Comparison of ENCODE assay signal across 17 mouse cellular contexts in genomic region chr3:8288437-8288836, GRCm38 (mm10).
DNase-seq lines count a peak whose midpoint lies in the region; ATAC-seq and TF ChIP-seq lines count a peak whose summit lies in the region.
"Had no signal": no experiment of that assay in that cellular context is flagged by ENCODE, and none has a peak within 500 bp of the region (broad histone marks: within the 10 kb centered on the region; RNA-seq: fewer than 3 reads in every experiment).

No protein-coding gene starts in this region.

- no peak overlapping the region for H3K27ac ChIP-seq in left cerebral cortex, adult 2 months
- H3K27ac ChIP-seq: heart, embryonic 15.5 days; hindbrain, embryonic 12.5 days; liver, embryonic 12.5 days; neural tube, embryonic 12.5 days; stomach, embryonic 15.5 days had no signal

- H3K4me3 ChIP-seq in left cerebral cortex, adult 2 months = no peak overlapping the region
- H3K4me3 ChIP-seq: heart, embryonic 15.5 days; hindbrain, embryonic 12.5 days; liver, embryonic 12.5 days; neural tube, embryonic 12.5 days; stomach, embryonic 15.5 days had no signal

- ATAC-seq in erythroid progenitor cell, adult 5-6 weeks (replicated peaks; ENCODE audit: low FRiP score, poor library complexity, severe bottlenecking) = no peak
- ATAC-seq in CD4-positive, CD25-positive, alpha-beta regulatory T cell, adult 4 months = no peak
- ATAC-seq: activated CD4-positive, CD25-positive, alpha-beta regulatory T cell, adult 4 months; liver, embryonic 12.5 days; lung, postnatal 0 days; midbrain, embryonic 16.5 days had no signal

- peak; percentile 31 for DNase-seq in left cerebral cortex, postnatal 4 days
- DNase-seq in left cerebral cortex, adult 2 months (ENCODE audit: extremely low spot score in 1 of 2, low spot score in 2 of 2) = no peak
- peak; percentile 12 for DNase-seq in brain, adult 2 months (ENCODE audit: low read depth, low spot score)
- peak; percentile 11 for DNase-seq in cerebellum, adult 9-11 months
- peak; percentile 39 to 55 for DNase-seq in kidney, postnatal 25 days
- no peak for DNase-seq in adrenal gland, adult 8-10 months
- DNase-seq: thymus, postnatal 36 days had no signal

- intact Hi-C loops in left cerebral cortex, postnatal 4 days (cut with DNase I) = no loop called here
- intact Hi-C loops in left cerebral cortex, adult 2 months (cut with DNase I) = no loop called here

- no peak for TF ChIP-seq CTCF in left cerebral cortex, adult 2 months (IDR thresholded peaks at IDR 0.05)

Comparison
In these comparisons a context has a peak if more than half of its experiments do, and no peak if none do; other contexts are left out.
1. DNase-seq: peak in left cerebral cortex, postnatal 4 days (single experiment), brain, adult 2 months (single experiment), cerebellum, adult 9-11 months (single experiment) and kidney, postnatal 25 days (2 of 2); none in left cerebral cortex, adult 2 months (0 of 2) and adrenal gland, adult 8-10 months (single experiment).